Mouse (Mus musculus) NIH3T3 (cell line): ENCODE measurements around the gene Trim62.

Experiments used
- DNase-seq: peaks from one replicate; pipeline ENCODE4 v3.0.0-alpha.2; 2012; ENCODE audit warnings: low read depth

The Trim62 gene

DNA sequence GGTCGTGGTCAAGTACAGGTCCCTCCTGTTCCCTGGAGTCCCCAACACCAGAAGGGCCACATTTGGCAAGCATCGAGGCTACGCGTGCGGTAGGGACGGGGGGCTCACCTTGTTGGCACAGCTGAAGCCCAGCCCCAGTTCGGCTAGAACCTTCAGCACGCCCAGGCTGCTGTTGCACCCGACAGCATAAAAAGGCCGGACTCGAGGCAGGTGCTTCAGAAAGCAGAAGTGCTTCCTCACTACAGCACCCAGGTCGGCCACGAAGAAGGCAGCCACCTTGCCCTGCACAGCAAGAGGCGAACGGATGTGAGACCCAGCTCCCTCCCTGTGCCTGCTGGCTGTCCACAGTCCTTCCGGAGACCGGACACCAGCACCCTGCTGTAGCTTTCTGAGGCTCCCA lies 76.3 kb downstream of the Trim62 start:
- no peak for DNase-seq
